Mouse (Mus musculus) ovary, postnatal 36 days (tissue): Measurements from ENCODE around the gene Ppp1r15a.
"Not testable (repeated sequence)": the region's sequence is repeated elsewhere in the genome, so short reads cannot be mapped to it uniquely, and the experiment has no call there.

Experiments
- DNase-seq: peaks from one replicate; pipeline ENCODE4 v3.0.0; 2022; ENCODE audit warnings: low spot score, mixed read lengths

Gene Ppp1r15a

GRCm38 (mm10) chr7:45519345-45520120 is 6.5 kb downstream of the Ppp1r15a start:
- no peak for DNase-seq

GRCm38 (mm10) chr7:45518618-45519017 is 7.5 kb downstream of the Ppp1r15a start:
- no peak for DNase-seq

- DNase-seq = not testable (repeated sequence)
Measured at GRCm38 (mm10) chr7:45516846-45517245, 9.2 kb downstream of the Ppp1r15a start.

- no peak for DNase-seq
Measured at GRCm38 (mm10) chr7:45515436-45515835, 10.6 kb downstream of the Ppp1r15a start.

- no peak for DNase-seq
Measured at GRCm38 (mm10) chr7:45514411-45514810, 11.7 kb downstream of the Ppp1r15a start.

- peak; percentile 86 for DNase-seq
Measured at GRCm38 (mm10) chr7:45509912-45510787, 15.9 kb downstream of the Ppp1r15a start, which contains the start of gene Nucb1. Gene Nucb1, minus strand, starts transcription at chr7:45510406.

GRCm38 (mm10) chr7:45509181-45509882 is 16.7 kb downstream of the Ppp1r15a start:
- DNase-seq = peak; percentile 25

- DNase-seq = no peak
Measured at GRCm38 (mm10) chr7:45508561-45508960, 17.5 kb downstream of the Ppp1r15a start.

GRCm38 (mm10) chr7:45507583-45507982 is 18.5 kb downstream of the Ppp1r15a start:
- DNase-seq = no peak

- DNase-seq = no peak
Measured at GRCm38 (mm10) chr7:45498427-45498826, 27.6 kb downstream of the Ppp1r15a start.

GRCm38 (mm10) chr7:45494548-45494947 is 31.5 kb downstream of the Ppp1r15a start:
- no peak for DNase-seq

- no peak for DNase-seq
Measured at GRCm38 (mm10) chr7:45492951-45493350, 33.1 kb downstream of the Ppp1r15a start.

GRCm38 (mm10) chr7:45492225-45492844 is 33.7 kb downstream of the Ppp1r15a start:
- DNase-seq = no peak

GRCm38 (mm10) chr7:45491264-45491663 is 34.8 kb downstream of the Ppp1r15a start:
- DNase-seq = peak; percentile 47

GRCm38 (mm10) chr7:45490822-45491221 is 35.2 kb downstream of the Ppp1r15a start:
- DNase-seq = no peak

- no peak for DNase-seq
Measured at GRCm38 (mm10) chr7:45489578-45489977, 36.5 kb downstream of the Ppp1r15a start.

GRCm38 (mm10) chr7:45488293-45489204 is 37.5 kb downstream of the Ppp1r15a start, which contains the start of gene Dhdh:
Gene Dhdh, minus strand, starts transcription at chr7:45488805.
- peak; percentile 80 for DNase-seq

GRCm38 (mm10) chr7:45487861-45488292 is 38.2 kb downstream of the Ppp1r15a start:
- DNase-seq = no peak

- DNase-seq = no peak
Measured at GRCm38 (mm10) chr7:45486761-45487415, 39.2 kb downstream of the Ppp1r15a start, which contains the start of gene Gm45808. Gene Gm45808, minus strand, starts transcription at chr7:45486811.

GRCm38 (mm10) chr7:45486158-45486557 is 39.9 kb downstream of the Ppp1r15a start:
- DNase-seq = no peak
